Mouse (Mus musculus) mouse embryonic stem cell (cell line): ENCODE data around the gene Pigu.

Source experiments
- in situ Hi-C, 2 experiments: fragments of 300-500 bp; cut with MboI; formaldehyde crosslinking; loops; 1 replicate in 1 of 2; 3 replicates in 1 of 2; pipeline ENCODE4 v1.14.3; 2019 to 2020; ENCODE audit warnings: low sequenced_read_pairs in 2 of 2, low pct_unique_long_range_greater_than_20kb in 1 of 2, mixed read lengths in 1 of 2; ENCODE audit not compliant: unreplicated experiment in 1 of 2

Gene Pigu

GRCm38 (mm10) chr2:155308936-155309592 is 48.2 kb downstream of the Pigu start:
- in situ Hi-C loops, result no loop called here

GRCm38 (mm10) chr2:155299563-155299962 is 57.7 kb downstream of the Pigu start:
- in situ Hi-C loops, result no loop called here

- in situ Hi-C loops, result no loop called here
These were observed 61.8 kb downstream of the Pigu start for GRCm38 (mm10) chr2:155295453-155295852.

GRCm38 (mm10) chr2:155293946-155294345 is 63.3 kb downstream of the Pigu start:
- in situ Hi-C loops, result no loop called here

GRCm38 (mm10) chr2:155293382-155293781 is 63.8 kb downstream of the Pigu start:
- in situ Hi-C loops, result no loop called here

- in situ Hi-C loops, result no loop called here
These were observed 67.2 kb downstream of the Pigu start for GRCm38 (mm10) chr2:155290066-155290465.

GRCm38 (mm10) chr2:155287456-155288250 is 69.6 kb downstream of the Pigu start:
- in situ Hi-C loops, result no loop called here

GRCm38 (mm10) chr2:155285744-155286143 is 71.5 kb downstream of the Pigu start:
- in situ Hi-C loops, result no loop called here

GRCm38 (mm10) chr2:155284647-155285046 is 72.6 kb downstream of the Pigu start:
- in situ Hi-C loops, result no loop called here

GRCm38 (mm10) chr2:155283793-155284192 is 73.4 kb downstream of the Pigu start:
- in situ Hi-C loops, result no loop called here

- in situ Hi-C loops, result no loop called here
These were observed 77.1 kb downstream of the Pigu start for GRCm38 (mm10) chr2:155280116-155280515.

- in situ Hi-C loops, result loop anchor here in 1 of 2 experiments (10.0 kb wide), 1 partner anchor 194 kb away; no protein-coding TSS in a partner anchor
These were observed 78.1 kb downstream of the Pigu start for GRCm38 (mm10) chr2:155279163-155279562.

- in situ Hi-C loops, result loop anchor here in 1 of 2 experiments (10.0 kb wide), 1 partner anchor 194 kb away; no protein-coding TSS in a partner anchor
These were observed 78.9 kb downstream of the Pigu start for GRCm38 (mm10) chr2:155278361-155278760.

GRCm38 (mm10) chr2:155277721-155278120 is 79.5 kb downstream of the Pigu start:
- in situ Hi-C loops, result loop anchor here in 1 of 2 experiments (10.0 kb wide), 1 partner anchor 193 kb away; no protein-coding TSS in a partner anchor

- in situ Hi-C loops, result loop anchor here in 1 of 2 experiments (10.0 kb wide), 1 partner anchor 192 kb away; no protein-coding TSS in a partner anchor
These were observed 80.5 kb downstream of the Pigu start for GRCm38 (mm10) chr2:155276621-155277175.

- in situ Hi-C loops, result loop anchor here in 1 of 2 experiments (10.0 kb wide), 1 partner anchor 191 kb away; no protein-coding TSS in a partner anchor
These were observed 81.0 kb downstream of the Pigu start, which contains the start of gene Map1lc3a for GRCm38 (mm10) chr2:155276195-155276594. Gene Map1lc3a, plus strand, starts transcription at chr2:155276297.

- in situ Hi-C loops, result loop anchor here in 1 of 2 experiments (10.0 kb wide), 1 partner anchor 189 kb away; no protein-coding TSS in a partner anchor
These were observed 83.6 kb downstream of the Pigu start for GRCm38 (mm10) chr2:155273603-155274002.

GRCm38 (mm10) chr2:155272396-155273170 is 84.6 kb downstream of the Pigu start:
- in situ Hi-C loops, result loop anchor here in 1 of 2 experiments (10.0 kb wide), 1 partner anchor 188 kb away; no protein-coding TSS in a partner anchor
